Mouse (Mus musculus) limb, embryonic 14.5 days (tissue): ENCODE results near the gene Mthfs. TPM values are rescaled to one million over a fixed set of nuclear protein-coding genes. Genes with fewer than 3 reads are reported as not detected.

Source experiments
- ATAC-seq: fragments of 200-750 bp; cut with Nextera tagmentation; 2 replicates; pipeline ENCODE4 v1.8.0; 2017; ENCODE audit warnings: low read depth, moderate number of reproducible peaks, moderate TSS enrichment; ENCODE audit not compliant: low FRiP score
- DNase-seq: peaks from one replicate; pipeline ENCODE4 v3.0.0-alpha.2; 2015; ENCODE audit warnings: low spot score
- H3K27ac ChIP-seq: fragments of 300-500 bp; sonication (generic); replicated peaks from 2 replicates; pipeline ENCODE4 v1.5.1; 2014; ENCODE audit warnings: low read depth, mild to moderate bottlenecking, low read length, moderate library complexity, mixed read lengths
- H3K27me3 ChIP-seq: fragments of 300-500 bp; sonication (generic); 2 replicates; pipeline ENCODE4 v1.6.1; 2014; ENCODE audit warnings: low read length, mixed read lengths; ENCODE audit not compliant: control insufficient read depth, insufficient read depth
- H3K36me3 ChIP-seq: fragments of 300-500 bp; sonication (generic); 2 replicates; pipeline ENCODE4 v1.6.1; 2014; ENCODE audit warnings: mild to moderate bottlenecking, low read length, moderate library complexity, mixed read lengths; ENCODE audit not compliant: control insufficient read depth, insufficient read depth
- H3K4me1 ChIP-seq: fragments of 300-500 bp; sonication (generic); 2 replicates; pipeline ENCODE4 v1.6.1; 2014; ENCODE audit warnings: antibody characterized with exemption, low read length, mixed read lengths; ENCODE audit not compliant: control insufficient read depth, insufficient read depth
- H3K4me2 ChIP-seq: fragments of 300-500 bp; sonication (generic); replicated peaks from 2 replicates; pipeline ENCODE4 v1.6.1; 2014; ENCODE audit warnings: low read depth, mild to moderate bottlenecking, low read length, moderate library complexity; ENCODE audit not compliant: severe bottlenecking
- H3K4me3 ChIP-seq: fragments of 300-500 bp; sonication (generic); replicated peaks from 2 replicates; pipeline ENCODE4 v1.5.1; 2014; ENCODE audit warnings: low read length
- H3K9ac ChIP-seq: fragments of 300-500 bp; sonication (generic); 2 replicates; pipeline ENCODE4 v1.6.1; 2014; ENCODE audit warnings: mild to moderate bottlenecking, low read depth, low read length, moderate library complexity; ENCODE audit not compliant: severe bottlenecking
- H3K9me3 ChIP-seq: fragments of 300-500 bp; sonication (generic); 2 replicates; pipeline ENCODE4 v1.6.1; 2016; ENCODE audit warnings: low read length; ENCODE audit not compliant: control insufficient read depth
- POLR2A ChIP-seq: fragments of 200-500 bp; IDR thresholded peaks from 2 replicates; pipeline ENCODE4 v1.8.0; 2012; ENCODE audit warnings: inconsistent platforms, mild to moderate bottlenecking, moderate library complexity, borderline replicate concordance; ENCODE audit not compliant: insufficient read depth, insufficient read length; ENCODE audit errors: extremely low read depth
- WGBS: fragments of 180-500 bp; shearing (Covaris S2); extraction: QIAGEN DNeasy Blood & Tissue Kit; methylation state at CpG from one replicate; pipeline ENCODE4 v1.1.7; 2014; 5-methylcytosine and 5-hydroxymethylcytosine counted together
- polyA plus RNA-seq, 2 experiments: library from polyadenylated mRNA; depleted of rRNA in 1 of 2; stranded (reverse) in 1 of 2; unstranded in 1 of 2; fragments of >200 nt; fragmentation: Nextera tagmentation in 1 of 2; extraction: Ambion mirVana in 1 of 2; gene quantifications; 2 replicates each; pipeline versions ENCODE4 v1.2.1 to v1.2.3; 2012 to 2014

Gene Mthfs
- polyA plus RNA-seq, 2 experiments, result 20.1 to 28.2 TPM

DNA sequence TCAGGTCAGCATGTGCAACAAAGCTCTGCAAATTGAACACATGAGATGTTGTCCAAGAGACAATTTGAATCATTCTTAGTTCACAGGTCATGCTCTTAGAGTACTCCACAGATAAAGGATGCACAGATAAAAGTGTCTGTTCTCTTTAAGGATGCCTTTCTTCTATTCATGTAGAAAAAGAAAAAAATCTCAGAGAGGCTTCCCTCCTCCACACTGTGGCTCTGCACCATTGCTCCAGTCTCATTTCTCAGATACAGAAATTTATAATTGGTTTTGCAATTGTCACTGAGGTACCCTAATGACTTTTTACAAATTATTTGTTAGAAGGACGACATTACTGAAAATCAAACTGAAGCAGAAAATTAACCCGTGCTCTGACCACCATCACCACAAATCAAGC, 101.2 kb downstream of the Mthfs start:
- H3K27ac ChIP-seq, result no peak overlapping the region
- H3K27me3 ChIP-seq, result no peaks in the 10 kb centered on the region
- no peak overlapping the region for H3K4me3 ChIP-seq
- no peak for DNase-seq
- no peaks in the 10 kb centered on the region for H3K4me1 ChIP-seq
- TF ChIP-seq POLR2A, result no peak
- H3K9me3 ChIP-seq, result no peaks in the 10 kb centered on the region
- H3K9ac ChIP-seq, result no peak overlapping the region
- ATAC-seq, result no peak
- no peaks in the 10 kb centered on the region for H3K36me3 ChIP-seq
- 84% methylated on average over 2 of the region's 2 CpGs for WGBS
- H3K4me2 ChIP-seq, result no peak overlapping the region

DNA sequence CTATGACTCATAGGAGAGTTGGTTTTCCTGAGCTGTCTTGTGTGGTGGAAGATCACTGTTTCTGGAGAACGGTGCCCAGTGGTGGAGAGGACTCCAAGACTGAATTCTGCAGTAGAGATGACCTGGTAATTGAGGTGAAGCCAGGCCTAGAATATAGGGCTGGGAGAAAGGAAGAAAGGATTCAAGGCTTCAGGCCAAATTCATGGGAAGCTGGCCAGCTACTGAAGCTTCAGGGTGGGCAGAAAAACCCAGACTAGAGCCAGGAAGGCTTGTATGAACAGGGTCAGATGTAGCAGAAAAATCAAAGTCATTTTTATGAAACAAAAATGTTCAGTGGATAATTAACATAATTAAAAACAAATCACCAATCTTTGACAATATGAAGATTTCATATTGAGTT, 163.3 kb downstream of the Mthfs start:
- H3K4me2 ChIP-seq, result no peak overlapping the region
- ATAC-seq (no peak), DNase-seq (no peak)
- TF ChIP-seq POLR2A, result no peak
- no peaks in the 10 kb centered on the region for H3K36me3 ChIP-seq
- H3K4me1 ChIP-seq, result no peaks in the 10 kb centered on the region
- WGBS, result 74% methylated on average over 1 of the region's 1 CpGs
- H3K27me3 ChIP-seq, result no peaks in the 10 kb centered on the region
- H3K9ac ChIP-seq, result no peak overlapping the region
- H3K9me3 ChIP-seq, result no peaks in the 10 kb centered on the region
- no peak overlapping the region for H3K4me3 ChIP-seq
- no peak overlapping the region for H3K27ac ChIP-seq

DNA sequence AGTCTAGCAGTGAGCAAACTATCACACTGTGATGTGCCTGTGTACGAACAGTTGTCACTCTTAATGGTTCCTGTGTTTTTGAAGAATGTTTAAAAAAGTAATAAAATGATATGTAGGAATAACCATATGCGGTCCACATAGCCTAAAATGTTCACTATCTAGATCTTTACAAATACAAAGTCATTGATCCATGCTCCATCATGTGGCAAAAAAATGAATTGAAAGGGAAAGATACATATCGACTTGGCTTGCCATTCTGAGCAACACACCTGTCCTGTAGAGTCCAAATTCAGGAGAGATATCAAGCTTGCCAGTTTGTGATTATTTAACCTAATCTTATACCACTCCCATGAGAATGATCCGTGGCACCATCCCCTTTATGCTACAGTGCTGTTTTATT, 164.2 kb downstream of the Mthfs start:
- no peaks in the 10 kb centered on the region for H3K4me1 ChIP-seq
- no peak overlapping the region for H3K4me2 ChIP-seq
- no peaks in the 10 kb centered on the region for H3K9me3 ChIP-seq
- DNase-seq (no peak), ATAC-seq (no peak)
- no peak overlapping the region for H3K9ac ChIP-seq
- H3K36me3 ChIP-seq, result no peaks in the 10 kb centered on the region
- WGBS, result 88% methylated on average over 4 of the region's 4 CpGs
- H3K27ac ChIP-seq, result no peak overlapping the region
- no peak for TF ChIP-seq POLR2A
- no peaks in the 10 kb centered on the region for H3K27me3 ChIP-seq
- H3K4me3 ChIP-seq, result no peak overlapping the region

DNA sequence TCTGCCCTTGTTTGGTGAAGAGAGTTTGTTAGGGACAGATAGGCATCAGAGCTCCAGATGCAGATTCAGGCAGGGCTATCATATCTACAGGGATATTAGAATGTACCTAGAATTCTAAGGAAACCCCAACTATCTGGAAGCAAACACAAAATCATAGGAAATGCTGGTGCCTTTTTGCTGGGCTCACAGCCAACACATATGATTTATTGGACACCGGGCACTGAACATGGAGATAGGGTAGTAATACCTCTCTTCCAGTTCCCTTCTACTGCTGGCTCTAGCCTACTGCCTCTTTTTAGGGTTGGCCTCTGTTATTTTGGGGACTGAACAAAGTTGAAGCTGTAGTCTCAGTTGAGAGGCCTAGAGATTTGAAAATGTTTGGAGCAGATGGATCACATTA, 192.6 kb downstream of the Mthfs start:
- TF ChIP-seq POLR2A, result no peak
- DNase-seq (no peak), ATAC-seq (no peak)
- Histone ChIP-seq H3K4me2 (no peak overlapping the region), H3K36me3 (no peaks in the 10 kb centered on the region), H3K27me3 (no peaks in the 10 kb centered on the region), H3K4me1 (no peaks in the 10 kb centered on the region), H3K27ac (no peak overlapping the region), H3K9ac (no peak overlapping the region), H3K9me3 (no peaks in the 10 kb centered on the region), H3K4me3 (no peak overlapping the region)
- 95% methylated on average over 1 of the region's 1 CpGs for WGBS

Other genes with a start within 250 kb of the Mthfs start
- 0.04 TPM in 1 of 2 replicates, not detected in the other for gene Trim43b, start 117.8 kb upstream of the Mthfs start, polyA plus RNA-seq (2012; rRNA removed)
- gene Trim43b, start 117.8 kb upstream of the Mthfs start, polyA plus RNA-seq (2014; fragmentation: Nextera tagmentation; extraction: Ambion mirVana), result not detected in 2 replicates
- gene Bcl2a1b, start 11.5 kb upstream of the Mthfs start, polyA plus RNA-seq (2012; rRNA removed), result 0.90 and 1.4 TPM in 2 replicates
- 1.1 and 2.1 TPM in 2 replicates for gene Bcl2a1b, start 11.5 kb upstream of the Mthfs start, polyA plus RNA-seq (2014; fragmentation: Nextera tagmentation; extraction: Ambion mirVana)
- not detected in 2 replicates for gene Gm29094, start 11.3 kb upstream of the Mthfs start, polyA plus RNA-seq (2012; rRNA removed)
- gene Gm29094, start 11.3 kb upstream of the Mthfs start, polyA plus RNA-seq (2014; fragmentation: Nextera tagmentation; extraction: Ambion mirVana), result 0.43 and 0.69 TPM in 2 replicates